Mouse (Mus musculus) intestine, postnatal 0 days (tissue): ENCODE results near the gene Vav1. TPM values are rescaled to one million over a fixed set of nuclear protein-coding genes. Genes with fewer than 3 reads are reported as not detected.

ENCODE experiments used
- ATAC-seq: fragments of 200-750 bp; cut with Nextera tagmentation; 2 replicates; pipeline ENCODE4 v1.8.0; 2017; ENCODE audit warnings: mild to moderate bottlenecking, moderate TSS enrichment, moderate library complexity
- H3K27ac ChIP-seq: fragments of 300-500 bp; sonication (generic); 2 replicates; pipeline ENCODE4 v1.5.1; 2014; ENCODE audit warnings: mild to moderate bottlenecking, low read depth, low read length, moderate library complexity
- H3K27me3 ChIP-seq: fragments of 300-500 bp; sonication (generic); replicated peaks from 2 replicates; pipeline ENCODE4 v1.6.1; 2014; ENCODE audit warnings: low read length, mixed read lengths; ENCODE audit not compliant: control insufficient read depth, insufficient read depth
- H3K36me3 ChIP-seq: fragments of 300-500 bp; sonication (generic); 2 replicates; pipeline ENCODE4 v1.6.1; 2014; ENCODE audit warnings: mild to moderate bottlenecking, moderate library complexity; ENCODE audit not compliant: control insufficient read depth, insufficient read depth
- H3K4me1 ChIP-seq: fragments of 300-500 bp; sonication (generic); replicated peaks from 2 replicates; pipeline ENCODE4 v1.6.1; 2014; ENCODE audit warnings: antibody characterized with exemption, low read length, mixed read lengths; ENCODE audit not compliant: control insufficient read depth, insufficient read depth
- H3K4me2 ChIP-seq: fragments of 300-500 bp; sonication (generic); replicated peaks from 2 replicates; pipeline ENCODE4 v1.6.1; 2014; ENCODE audit warnings: low read depth, mild to moderate bottlenecking, moderate library complexity
- H3K4me3 ChIP-seq: fragments of 300-500 bp; sonication (generic); 2 replicates; pipeline ENCODE4 v1.5.1; 2014; ENCODE audit warnings: low read depth, low read length
- H3K9ac ChIP-seq: fragments of 300-500 bp; sonication (generic); 2 replicates; pipeline ENCODE4 v1.6.1; 2014; ENCODE audit warnings: mild to moderate bottlenecking, low read depth, low read length
- H3K9me3 ChIP-seq: fragments of 300-500 bp; sonication (generic); 2 replicates; pipeline ENCODE4 v1.6.1; 2016; ENCODE audit warnings: mixed run types; ENCODE audit not compliant: control insufficient read depth
- CTCF ChIP-seq: sonication (generic); IDR thresholded peaks from 2 replicates; pipeline ENCODE4 v1.5.1; 2016; ENCODE audit warnings: low read depth, mild to moderate bottlenecking, control low read depth, antibody characterized with exemption, moderate library complexity
- WGBS: fragments of 180-500 bp; shearing (Covaris S2); extraction: QIAGEN DNeasy Blood & Tissue Kit; methylation state at CpG from one replicate; pipeline ENCODE4 v1.1.7; 2014; 5-methylcytosine and 5-hydroxymethylcytosine counted together
- polyA plus RNA-seq: library from polyadenylated mRNA; unstranded; fragments of >200 nt; fragmentation: Nextera tagmentation; extraction: Ambion mirVana; gene quantifications from 2 replicates; pipeline ENCODE4 v1.2.1, GENCODE M21; 2015

Gene Vav1
- polyA plus RNA-seq, 1 experiment from 2014 or later, result 1.1 TPM

DNA sequence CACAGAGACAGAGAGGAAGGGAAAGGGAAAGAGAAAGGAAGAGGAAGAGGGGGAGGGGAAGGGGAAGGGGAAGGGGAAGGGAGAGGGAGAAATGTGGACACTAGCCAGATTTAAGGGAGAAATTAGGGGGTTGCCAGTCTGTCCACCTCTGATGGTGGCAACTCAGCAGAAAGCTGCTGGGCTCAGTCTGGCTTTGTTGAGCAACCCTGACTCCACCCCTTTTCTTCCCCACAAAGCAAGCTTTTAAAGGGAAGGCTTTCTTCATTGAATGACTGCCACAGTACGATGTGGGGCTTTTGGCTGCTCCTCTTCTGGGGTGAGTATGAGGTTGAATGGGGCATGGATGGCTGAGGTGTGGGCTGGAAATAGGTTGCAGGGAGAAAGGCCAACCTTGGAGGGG is 79.5 kb downstream of the Vav1 start, which contains the start of gene Adgre1:
Gene Adgre1 (plus strand): TSS at position 251 of the 400 bp plus-strand sequence.
- no peak for ATAC-seq
- Histone ChIP-seq H3K4me3 (no peak within 1 kb of the TSS), H3K4me2 (no peak within 1 kb of the TSS), H3K9me3 (no peaks in the 10 kb centered on the region), H3K27ac (no peak within 1 kb of the TSS), H3K27me3 (no peaks in the 10 kb centered on the region), H3K4me1 (no peaks in the 10 kb centered on the region), H3K9ac (no peak within 1 kb of the TSS), H3K36me3 (no peaks in the 10 kb centered on the region)
- WGBS, result 40% methylated on average over 1 of the region's 1 CpGs
- no peak for TF ChIP-seq CTCF

DNA sequence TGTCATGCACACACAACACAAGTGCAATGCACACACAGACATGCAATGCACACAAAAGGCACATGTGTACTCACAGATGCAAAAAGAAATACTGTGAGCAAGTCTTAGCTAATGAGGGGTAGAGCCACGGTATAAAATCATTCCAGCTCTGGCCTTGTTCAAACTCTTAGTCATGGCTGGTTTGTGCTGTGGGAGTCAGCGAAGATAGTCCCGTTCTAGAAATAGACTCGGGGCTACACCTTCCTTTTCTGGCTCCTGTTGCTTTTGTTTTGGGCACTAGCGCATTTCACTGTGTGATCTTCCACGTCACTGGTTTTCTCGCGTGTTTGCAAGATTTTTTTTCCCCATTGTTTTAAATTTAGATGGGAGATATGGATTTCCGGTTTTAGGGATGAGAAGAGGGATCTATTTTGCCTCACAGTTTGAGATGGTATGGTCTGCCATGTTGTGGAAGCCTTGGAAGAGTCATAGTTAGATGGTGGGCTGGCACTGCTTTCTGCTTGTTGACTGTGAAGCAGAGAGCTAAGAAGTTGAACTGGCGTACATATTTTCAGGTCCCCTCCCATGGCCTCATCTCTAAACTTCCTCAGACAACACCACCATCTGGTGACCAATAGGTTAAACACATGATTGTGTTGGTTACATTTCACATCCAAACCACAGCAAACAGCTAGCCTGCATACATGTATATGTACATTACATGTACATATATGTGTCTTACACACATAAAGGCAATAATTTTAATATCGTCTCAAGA is 80.8 kb downstream of the Vav1 start:
- Histone ChIP-seq H3K27me3 (no peaks in the 10 kb centered on the region), H3K4me1 (no peaks in the 10 kb centered on the region), H3K4me2 (no peak overlapping the region), H3K27ac (no peak overlapping the region), H3K36me3 (no peaks in the 10 kb centered on the region), H3K9me3 (no peaks in the 10 kb centered on the region), H3K9ac (no peak overlapping the region), H3K4me3 (no peak overlapping the region)
- 80% methylated on average over 11 of the region's 11 CpGs for WGBS
- no peak for ATAC-seq
- no peak for TF ChIP-seq CTCF

Other genes starting within 250 kb of the Vav1 start
- 18.8 and 19.9 TPM in 2 replicates for gene Khsrp, start 247.6 kb upstream of the Vav1 start, polyA plus RNA-seq
- gene Slc25a41, start 237.4 kb upstream of the Vav1 start, polyA plus RNA-seq, result not detected in 2 replicates
- 121 and 130 TPM in 2 replicates for gene Crb3, start 220.0 kb upstream of the Vav1 start, polyA plus RNA-seq
- 4.8 and 5.1 TPM in 2 replicates for gene Slc25a23, start 219.2 kb upstream of the Vav1 start, polyA plus RNA-seq
- gene Dennd1c, start 200.6 kb upstream of the Vav1 start, polyA plus RNA-seq, result 5.2 and 5.3 TPM in 2 replicates
- 12.6 and 14.6 TPM in 2 replicates for gene Tubb4a, start 191.3 kb upstream of the Vav1 start, polyA plus RNA-seq
- 1.2 and 1.6 TPM in 2 replicates for gene Tnfsf9, start 173.8 kb upstream of the Vav1 start, polyA plus RNA-seq
- gene Cd70, start 129.3 kb upstream of the Vav1 start, polyA plus RNA-seq, result not detected in 2 replicates
- 0.10 and 0.12 TPM in 2 replicates for gene Tnfsf14, start 84.9 kb upstream of the Vav1 start, polyA plus RNA-seq
- 19.5 TPM in 2 replicates for gene C3, start 51.0 kb upstream of the Vav1 start, polyA plus RNA-seq
- gene Gpr108, start 30.7 kb upstream of the Vav1 start, polyA plus RNA-seq, result 14.7 and 16.2 TPM in 2 replicates
- 26.3 and 31.6 TPM in 2 replicates for gene Trip10, start 29.6 kb upstream of the Vav1 start, polyA plus RNA-seq
- 2.6 and 3.1 TPM in 2 replicates for gene Adgre1, start 79.6 kb downstream of the Vav1 start, polyA plus RNA-seq